Mouse (Mus musculus) C2C12 (cell line): ENCODE data around the gene Cdh4. TPM values are rescaled to one million over a fixed set of nuclear protein-coding genes. Genes with fewer than 3 reads are reported as not detected.

Experiments
- H3K27me3 ChIP-seq: one replicate; pipeline ENCODE4 v1.6.1; 2011; ENCODE audit not compliant: control insufficient read depth, insufficient read depth, insufficient read length
- H3K36me3 ChIP-seq: one replicate; pipeline ENCODE4 v1.6.1; 2011; ENCODE audit not compliant: control insufficient read depth, insufficient read depth
- H3K4me3 ChIP-seq: one replicate; pipeline ENCODE4 v1.5.1; 2011; ENCODE audit warnings: mild to moderate bottlenecking, control low read depth; ENCODE audit not compliant: poor library complexity, insufficient read depth, severe bottlenecking
- H3K79me2 ChIP-seq: one replicate; pipeline ENCODE4 v1.6.1; 2011; ENCODE audit not compliant: control insufficient read depth, insufficient read depth
- H3K79me3 ChIP-seq: one replicate; pipeline ENCODE4 v1.6.1; 2011; ENCODE audit warnings: low read depth, control low read depth
- H3ac ChIP-seq: one replicate; pipeline ENCODE3; 2011; ENCODE audit warnings: low read depth; ENCODE audit not compliant: control insufficient read depth, insufficient read length
- CEBPB ChIP-seq: IDR thresholded peaks from one replicate; pipeline ENCODE4 v1.6.1; 2011; ENCODE audit warnings: low read depth, mild to moderate bottlenecking, control low read depth, moderate library complexity
- CTCF ChIP-seq: IDR thresholded peaks from one replicate; pipeline ENCODE4 v1.5.1; 2011; ENCODE audit not compliant: control insufficient read depth, insufficient read depth, insufficient read length
- FOSL1 ChIP-seq: IDR thresholded peaks from one replicate; pipeline ENCODE4 v1.8.0; 2011; ENCODE audit warnings: mild to moderate bottlenecking, low read length; ENCODE audit not compliant: poor library complexity, insufficient read depth, severe bottlenecking
- MAX ChIP-seq: IDR thresholded peaks from one replicate; pipeline ENCODE4 v1.6.1; 2011; ENCODE audit warnings: mild to moderate bottlenecking, control low read depth
- MYOD1 ChIP-seq: IDR thresholded peaks from one replicate; pipeline ENCODE4 v1.6.1; 2011; ENCODE audit warnings: low read depth; ENCODE audit not compliant: control insufficient read depth, insufficient read length
- MYOG ChIP-seq: IDR thresholded peaks from one replicate; pipeline ENCODE4 v1.6.1; 2011; ENCODE audit not compliant: control insufficient read depth, insufficient read length; ENCODE audit errors: extremely low read depth
- USF1 ChIP-seq: IDR thresholded peaks from one replicate; pipeline ENCODE4 v1.6.1; 2011; ENCODE audit warnings: low read depth, mild to moderate bottlenecking, control low read depth, moderate library complexity
- polyA plus RNA-seq: library from polyadenylated mRNA; unstranded; fragments of >200 nt; fragmentation: generic; extraction: Trizol; gene quantifications from one replicate; pipeline ENCODE4 v1.2.1, GENCODE M21; 2012; ENCODE audit warnings: missing spikeins

Cdh4 gene
- polyA plus RNA-seq, 1 experiment, result not detected

DNA sequence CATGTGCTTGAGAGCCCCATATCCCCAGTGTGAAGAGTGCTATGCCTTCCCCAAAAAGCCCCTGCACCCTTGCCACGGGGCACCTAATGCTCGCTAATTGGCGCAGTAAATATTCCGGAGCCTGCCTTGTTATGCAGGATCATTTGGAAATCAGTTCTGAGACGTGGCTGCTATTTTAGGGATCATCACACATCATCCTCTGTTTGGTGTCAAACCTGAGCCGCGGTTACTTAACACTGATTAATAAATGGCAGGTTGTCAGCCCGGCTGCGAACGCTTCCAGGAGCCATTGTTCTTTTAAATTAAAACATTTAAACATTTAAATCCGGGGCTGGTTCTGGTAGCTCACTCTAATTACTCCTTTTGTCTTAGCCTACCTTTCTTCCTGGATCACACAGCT lies 136.6 kb downstream of the Cdh4 start:
- no peak for TF ChIP-seq MYOG
- no peak for TF ChIP-seq CTCF
- TF ChIP-seq MYOD1, result no peak
- no peak for TF ChIP-seq USF1
- TF ChIP-seq MAX, result no peak
- no peak for TF ChIP-seq CEBPB
- Histone ChIP-seq H3K4me3 (no peak overlapping the region), H3K27me3 (no peaks in the 10 kb centered on the region), H3ac (no peak overlapping the region), H3K79me2 (no peaks in the 10 kb centered on the region), H3K36me3 (no peaks in the 10 kb centered on the region), H3K79me3 (no peaks in the 10 kb centered on the region)

DNA sequence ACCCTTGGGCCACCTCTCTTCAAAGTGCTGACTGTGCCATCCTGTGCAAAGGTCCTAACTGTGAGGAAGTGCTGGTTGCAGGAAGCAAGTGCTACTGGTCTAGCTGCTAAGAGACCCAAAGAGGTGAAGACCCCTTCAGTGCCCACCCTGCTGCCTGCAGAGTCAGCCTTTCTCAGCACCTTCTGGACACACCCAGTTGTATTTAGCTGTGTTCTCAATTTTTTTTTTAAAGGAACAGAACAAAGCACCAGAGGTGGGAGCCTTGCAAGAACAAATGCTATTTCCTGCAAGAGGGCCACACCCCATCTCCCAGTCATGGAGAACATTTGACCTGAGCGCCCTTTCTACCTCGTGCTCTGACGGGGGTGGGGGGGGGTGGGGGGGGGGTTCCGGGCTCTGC lies 138.2 kb downstream of the Cdh4 start:
- no peaks in the 10 kb centered on the region for H3K79me2 ChIP-seq
- no peaks in the 10 kb centered on the region for H3K79me3 ChIP-seq
- no peaks in the 10 kb centered on the region for H3K36me3 ChIP-seq
- no peaks in the 10 kb centered on the region for H3K27me3 ChIP-seq
- no peak overlapping the region for H3K4me3 ChIP-seq
- no peak overlapping the region for H3ac ChIP-seq
- TF ChIP-seq CTCF, result no peak
- no peak for TF ChIP-seq FOSL1
- TF ChIP-seq USF1, result no peak
- TF ChIP-seq CEBPB, result no peak
- TF ChIP-seq MYOG, result no peak
- TF ChIP-seq MAX, result no peak

DNA sequence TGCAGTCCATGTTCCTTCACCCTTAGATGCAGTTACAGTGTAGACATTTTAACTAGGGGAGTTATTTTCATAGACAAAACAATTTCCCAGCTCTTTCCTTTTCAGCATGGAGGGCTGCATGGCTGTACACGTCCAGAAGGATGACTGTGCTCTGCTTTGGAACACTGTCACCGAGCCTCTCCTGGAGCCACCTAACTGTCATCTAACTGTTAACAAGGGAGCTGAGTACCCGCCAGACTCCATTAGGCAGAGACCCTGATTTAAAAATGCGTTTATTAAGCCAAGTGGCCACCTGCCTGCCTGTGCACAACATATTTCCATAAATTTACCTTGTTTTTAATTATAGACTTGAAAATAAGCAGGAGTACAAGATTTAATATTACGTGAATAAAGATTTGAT lies 138.8 kb downstream of the Cdh4 start:
- H3K27me3 ChIP-seq, result no peaks in the 10 kb centered on the region
- H3K36me3 ChIP-seq, result no peaks in the 10 kb centered on the region
- no peak overlapping the region for H3ac ChIP-seq
- TF ChIP-seq FOSL1 (no peak), MYOD1 (no peak)
- H3K79me3 ChIP-seq, result no peaks in the 10 kb centered on the region
- no peaks in the 10 kb centered on the region for H3K79me2 ChIP-seq
- H3K4me3 ChIP-seq, result no peak overlapping the region

DNA sequence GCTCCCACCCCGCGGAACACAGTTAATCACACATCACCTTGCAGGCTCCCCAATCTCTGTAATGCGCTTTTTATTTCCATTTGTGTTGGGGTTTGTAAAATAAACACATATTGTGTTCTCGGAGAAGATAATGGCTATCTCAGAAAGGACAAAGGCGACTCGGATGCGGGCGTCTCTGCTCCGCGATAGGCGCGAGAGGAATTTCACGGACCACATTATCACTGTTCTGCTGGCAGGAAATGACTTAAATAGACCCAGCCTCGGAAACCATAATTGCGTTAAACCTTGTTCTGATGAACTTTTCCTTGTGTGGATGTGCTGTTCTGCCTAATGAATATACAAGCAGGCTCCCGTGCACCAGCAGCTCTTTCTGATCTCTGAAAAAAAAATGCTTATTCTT lies 140.7 kb downstream of the Cdh4 start:
- Histone ChIP-seq H3K79me3 (no peaks in the 10 kb centered on the region), H3K36me3 (no peaks in the 10 kb centered on the region), H3K79me2 (no peaks in the 10 kb centered on the region), H3K4me3 (no peak overlapping the region), H3ac (no peak overlapping the region), H3K27me3 (no peaks in the 10 kb centered on the region)
- no peak for TF ChIP-seq MYOG
- TF ChIP-seq MAX, result no peak
- no peak for TF ChIP-seq CEBPB
- no peak for TF ChIP-seq MYOD1
- TF ChIP-seq FOSL1, result no peak
- TF ChIP-seq CTCF, result no peak
- no peak for TF ChIP-seq USF1

DNA sequence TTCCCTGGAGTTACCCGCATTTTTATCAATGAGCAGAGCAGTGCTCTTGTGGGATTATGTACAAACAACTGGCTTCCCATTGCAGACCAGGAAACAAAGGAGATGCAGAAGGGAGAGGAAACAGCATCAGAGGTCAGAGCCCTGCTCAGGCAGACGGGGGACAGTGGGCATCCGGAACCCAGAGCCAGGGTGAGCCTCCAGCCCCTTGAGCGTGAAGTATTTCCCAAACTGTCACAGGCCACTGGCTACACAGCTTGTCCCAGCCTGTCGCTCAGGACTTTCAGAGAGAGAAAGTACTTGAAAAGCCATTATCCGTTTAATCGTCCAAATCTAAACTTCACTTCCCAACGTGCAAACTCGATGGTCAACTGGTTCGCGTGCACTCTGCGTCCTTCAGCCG lies 142.4 kb downstream of the Cdh4 start:
- no peaks in the 10 kb centered on the region for H3K79me3 ChIP-seq
- TF ChIP-seq CTCF (no peak), FOSL1 (no peak), MYOD1 (no peak), USF1 (no peak), MAX (no peak), CEBPB (no peak), MYOG (no peak)
- H3K27me3 ChIP-seq, result no peaks in the 10 kb centered on the region
- H3ac ChIP-seq, result no peak overlapping the region
- H3K79me2 ChIP-seq, result no peaks in the 10 kb centered on the region
- H3K36me3 ChIP-seq, result no peaks in the 10 kb centered on the region
- no peak overlapping the region for H3K4me3 ChIP-seq

DNA sequence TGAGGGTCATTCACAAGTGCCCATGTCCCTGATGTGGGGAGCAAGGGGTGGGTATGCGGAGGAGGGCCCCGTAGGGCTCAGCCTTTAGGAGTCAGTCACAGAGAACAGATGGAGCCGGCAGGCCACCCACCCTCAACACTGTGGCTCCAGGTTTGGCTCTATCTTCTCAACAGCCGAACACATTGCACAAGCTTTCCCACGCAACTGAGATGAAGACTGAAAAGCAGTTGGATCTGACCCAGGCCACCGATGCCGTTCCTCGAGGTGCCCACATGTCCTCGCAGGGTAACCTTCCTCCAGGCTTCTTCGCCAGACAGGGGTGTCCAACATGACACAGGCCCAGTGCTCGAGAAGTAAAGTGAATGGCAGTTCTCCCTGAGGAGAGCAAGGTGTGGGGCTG lies 144.2 kb downstream of the Cdh4 start:
- no peak overlapping the region for H3ac ChIP-seq
- TF ChIP-seq CEBPB (no peak), CTCF (no peak), USF1 (no peak), MYOD1 (no peak)
- H3K27me3 ChIP-seq, result no peaks in the 10 kb centered on the region
- H3K4me3 ChIP-seq, result no peak overlapping the region
- no peaks in the 10 kb centered on the region for H3K79me2 ChIP-seq
- H3K36me3 ChIP-seq, result no peaks in the 10 kb centered on the region
- H3K79me3 ChIP-seq, result no peaks in the 10 kb centered on the region

DNA sequence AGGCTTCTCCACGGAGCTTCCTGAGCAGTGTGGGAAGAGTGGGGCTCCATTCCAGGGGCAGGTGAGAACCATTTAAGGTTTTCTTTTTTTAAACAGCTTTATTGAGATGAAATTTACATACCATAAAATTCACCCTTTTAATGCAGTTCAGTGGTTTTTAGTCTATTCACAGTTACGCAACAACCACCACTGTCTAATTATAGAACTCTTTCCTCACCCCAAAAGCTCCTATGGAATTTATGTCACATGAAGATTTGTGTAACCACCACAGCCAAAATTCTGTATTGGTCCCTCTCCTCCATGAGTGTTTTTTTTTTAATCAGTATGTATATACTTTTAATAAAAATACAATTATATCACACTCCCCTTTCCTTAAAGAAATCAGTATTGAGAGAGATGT lies 144.8 kb downstream of the Cdh4 start:
- no peaks in the 10 kb centered on the region for H3K27me3 ChIP-seq
- H3K4me3 ChIP-seq, result no peak overlapping the region
- no peak for TF ChIP-seq FOSL1
- no peak for TF ChIP-seq MYOD1
- no peak for TF ChIP-seq MYOG
- TF ChIP-seq CTCF, result no peak
- no peak for TF ChIP-seq USF1
- no peak for TF ChIP-seq MAX
- no peak for TF ChIP-seq CEBPB
- no peaks in the 10 kb centered on the region for H3K36me3 ChIP-seq
- H3K79me3 ChIP-seq, result no peaks in the 10 kb centered on the region
- H3ac ChIP-seq, result no peak overlapping the region
- H3K79me2 ChIP-seq, result no peaks in the 10 kb centered on the region
